Mouse (Mus musculus): ENCODE measurements around the gene Dupd1. TPM values are rescaled to one million over a fixed set of nuclear protein-coding genes. Genes with fewer than 3 reads are reported as not detected.

Gene Dupd1
- total RNA-seq (2023), result not detected

DNA sequence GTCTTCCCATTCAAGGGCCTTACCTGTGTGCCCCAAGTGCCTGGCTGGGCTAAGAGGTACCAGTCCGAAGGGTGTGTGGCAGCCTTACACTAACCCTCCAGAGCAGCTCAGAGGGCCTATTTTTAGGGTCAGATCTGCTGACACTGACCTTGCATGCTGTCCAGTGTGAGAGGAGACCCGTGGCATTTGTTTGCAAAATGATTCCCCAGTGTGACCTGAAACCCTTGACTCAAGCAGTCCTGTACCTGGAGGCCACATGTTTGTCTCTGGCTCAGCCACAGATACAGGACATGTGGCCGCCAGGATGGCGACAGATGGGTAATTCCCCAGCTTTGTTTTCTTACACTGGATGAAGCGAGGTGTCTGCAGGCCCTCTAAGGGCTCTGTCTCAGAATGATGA, at the start of gene Dupd1:
Gene Dupd1 (minus strand): TSS at position 91 of the 400 bp plus-strand sequence.

DNA sequence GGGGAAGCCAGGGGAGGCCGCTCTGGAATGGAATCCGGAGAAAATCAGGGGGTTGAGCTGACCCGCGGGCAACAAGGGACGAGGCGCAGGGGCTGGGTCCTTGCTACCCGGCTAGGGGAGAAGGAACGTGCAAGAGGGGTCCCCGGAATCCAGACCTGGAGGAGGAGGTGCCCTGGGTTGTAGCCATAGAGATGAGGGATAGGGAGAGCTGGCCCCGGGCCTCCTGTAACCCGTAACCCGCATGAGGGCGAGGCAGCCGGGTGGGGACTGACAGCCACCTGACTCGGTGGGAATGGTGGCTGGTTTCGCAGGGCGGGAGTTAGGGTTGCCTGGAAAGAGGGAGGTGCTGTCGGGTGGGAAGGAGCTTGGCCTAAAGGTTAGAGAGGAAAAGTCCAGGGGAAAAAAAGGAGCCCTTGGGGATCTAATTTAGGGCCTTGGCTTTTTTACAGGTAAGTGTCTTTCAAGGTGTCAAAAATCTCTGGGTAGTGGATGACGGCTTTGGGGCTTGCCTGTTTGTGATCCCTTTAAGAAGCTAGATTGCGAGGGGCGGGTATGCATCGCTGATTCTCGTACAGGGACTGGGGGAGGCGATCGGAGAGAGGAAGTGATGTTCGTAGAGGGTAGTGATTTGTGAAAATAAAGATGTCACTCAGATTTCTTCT, 36.6 kb upstream of the Dupd1 start, which contains the start of gene Dusp13:
Gene Dusp13 (minus strand): TSS at position 301 of the 662 bp plus-strand sequence.

DNA sequence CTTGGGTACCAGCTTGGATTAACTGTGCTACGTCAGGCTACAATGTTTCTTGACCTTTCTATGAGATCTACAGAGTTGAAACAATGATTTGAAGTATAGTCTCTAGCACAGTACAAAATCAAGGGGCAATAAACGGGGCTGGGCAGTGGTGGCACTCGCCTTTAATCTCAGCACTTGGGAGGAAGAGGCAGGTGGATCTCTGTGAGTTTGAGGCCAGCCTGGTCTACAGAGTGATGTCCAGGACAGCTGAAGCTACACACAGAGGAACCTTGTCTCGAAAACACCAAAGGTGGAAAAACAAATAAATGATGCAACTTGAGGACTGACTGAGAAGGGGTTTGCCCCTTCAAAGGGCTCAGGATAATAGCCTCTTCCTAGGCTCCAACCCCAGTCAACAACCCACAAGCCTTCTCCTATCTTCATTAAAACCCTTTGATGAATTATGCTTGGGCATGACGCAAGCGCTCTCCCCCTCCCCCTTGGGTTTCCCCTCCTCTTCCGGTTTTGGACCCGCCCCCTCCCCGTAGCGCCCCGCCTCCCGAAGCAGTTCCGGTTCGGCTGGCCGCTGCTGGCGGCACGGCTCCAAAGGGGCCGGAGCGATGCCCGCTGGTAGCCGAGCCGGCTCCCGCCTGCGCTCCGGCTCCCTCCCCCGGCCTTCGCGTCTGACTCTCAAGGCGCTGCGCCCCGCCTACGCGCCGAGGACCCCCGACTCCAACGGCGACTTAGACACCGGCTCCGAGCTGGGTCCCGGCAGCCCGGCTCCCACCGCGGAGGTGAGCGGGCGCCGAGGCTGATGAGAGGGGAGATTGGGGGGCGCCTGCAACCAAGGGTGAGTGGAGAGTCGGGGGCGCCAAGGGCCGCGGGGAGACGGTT, 35.9 kb upstream of the Dupd1 start, which contains the start of gene Samd8:
Gene Samd8 (plus strand): TSS at position 524 of the 873 bp plus-strand sequence.

Other genes with a start within 250 kb of the Dupd1 start
- 67.0 TPM for gene Kat6b, start 233.1 kb downstream of the Dupd1 start, total RNA-seq (2023)
- gene Samd8, start 36.0 kb upstream of the Dupd1 start, total RNA-seq (2023), result 53.1 TPM
- gene Dusp13, start 36.6 kb upstream of the Dupd1 start, total RNA-seq (2023), result not detected
- gene Vdac2, start 110.7 kb upstream of the Dupd1 start, total RNA-seq (2023), result 136 TPM
- 6.9 TPM for gene Comtd1, start 134.4 kb upstream of the Dupd1 start, total RNA-seq (2023)

Measured in CD4-positive naive resting alpha-beta T cell, adult 76 days (primary cell).